Mouse (Mus musculus) c-Kit-negative CD71-positive TER-119-positive erythroid progenitor cells, embryonic 14.5 days (primary cell): ENCODE measurements around the gene Zfp62.

Experiments used
- DNase-seq: peaks from one replicate; pipeline ENCODE4 v3.0.0-alpha.2; 2013; ENCODE audit warnings: low read depth, low spot score

Gene Zfp62

GRCm38 (mm10) chr11:49248226-49248973, 45.3 kb downstream of the Zfp62 start:
- no peak for DNase-seq

GRCm38 (mm10) chr11:49248974-49249700, 46.0 kb downstream of the Zfp62 start:
- no peak for DNase-seq

DNA sequence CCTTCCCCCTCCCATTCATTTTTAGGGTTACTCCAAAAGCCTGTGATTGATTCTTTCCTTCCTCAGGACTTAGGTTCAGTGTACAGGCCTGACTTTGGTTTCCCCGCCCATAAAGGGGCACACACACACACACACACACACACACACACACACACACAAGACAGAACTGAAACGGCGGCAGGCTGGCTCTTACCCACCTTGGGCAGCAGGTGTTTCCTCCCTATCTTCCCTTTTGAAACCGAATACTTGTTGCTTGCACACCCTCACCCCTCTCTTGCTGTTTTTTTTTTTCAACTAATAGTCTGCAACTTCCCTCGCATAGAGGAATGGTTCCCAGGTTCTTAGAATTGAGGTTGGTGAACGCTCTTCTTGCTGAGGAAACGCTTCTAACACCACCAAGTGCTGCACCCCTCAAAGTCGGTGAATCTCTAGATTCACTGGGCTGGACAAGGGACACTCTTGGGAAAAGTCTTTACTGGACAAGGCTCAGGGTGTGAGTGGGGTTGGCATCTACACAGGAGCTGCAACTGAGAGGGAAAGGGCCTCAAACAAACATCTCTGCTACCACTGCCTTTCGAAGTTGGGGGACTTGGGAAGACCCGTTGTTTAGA, 46.8 kb downstream of the Zfp62 start:
- no peak for DNase-seq

DNA sequence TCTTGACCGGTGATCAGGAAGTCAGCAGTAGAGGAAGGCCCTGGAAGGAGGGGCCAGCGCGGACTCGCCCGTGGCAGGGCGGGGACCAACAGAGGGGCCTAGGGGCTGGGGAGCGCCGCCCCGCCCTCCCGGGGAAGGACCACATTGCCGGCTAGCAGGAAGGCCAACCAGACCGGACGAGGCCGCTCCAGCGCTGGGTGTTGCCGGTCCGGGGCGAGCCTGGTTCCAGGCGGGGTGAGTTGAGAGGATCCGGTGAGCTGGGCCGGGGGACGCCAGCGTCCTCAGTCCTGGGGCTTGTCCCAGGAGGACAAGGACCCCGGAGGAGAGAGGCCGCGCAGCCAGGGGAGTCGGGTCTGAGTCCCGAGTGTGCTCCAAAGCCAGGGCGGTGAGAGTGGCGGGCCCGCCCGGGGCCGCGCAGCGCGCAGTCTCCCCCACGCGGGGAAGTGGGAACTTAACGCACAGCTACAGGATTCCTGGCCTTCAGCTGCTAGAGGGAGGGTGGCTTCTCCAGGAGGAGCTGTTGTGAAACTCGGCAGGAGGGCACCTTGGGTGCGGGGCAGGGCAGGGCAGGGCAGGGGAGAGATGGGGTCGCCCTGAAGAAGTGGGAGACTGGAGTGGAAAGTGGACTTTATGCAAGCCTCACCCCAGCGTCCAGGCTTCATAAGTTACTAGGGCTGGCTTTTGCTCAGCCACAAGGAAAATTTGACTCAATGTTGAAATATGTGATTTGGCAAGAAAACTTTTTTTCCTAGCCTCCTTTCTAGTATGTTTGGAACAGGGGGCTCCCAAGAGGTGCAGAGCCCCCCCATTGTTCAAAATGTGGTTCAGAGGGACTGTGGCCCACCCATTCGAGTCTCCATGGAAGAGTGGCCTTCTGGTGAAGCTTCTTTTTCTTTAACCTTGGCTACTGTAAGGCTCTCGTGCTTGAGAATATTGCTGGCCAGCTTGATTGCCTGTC, 47.6 kb downstream of the Zfp62 start:
- peak; percentile 73 for DNase-seq

- no peak for DNase-seq
Observed at GRCm38 (mm10) chr11:49251380-49251761, 48.3 kb downstream of the Zfp62 start.

- no peak for DNase-seq
Observed at GRCm38 (mm10) chr11:49252048-49252447, 49.0 kb downstream of the Zfp62 start.

GRCm38 (mm10) chr11:49253035-49253434, 49.9 kb downstream of the Zfp62 start:
- no peak for DNase-seq

DNA sequence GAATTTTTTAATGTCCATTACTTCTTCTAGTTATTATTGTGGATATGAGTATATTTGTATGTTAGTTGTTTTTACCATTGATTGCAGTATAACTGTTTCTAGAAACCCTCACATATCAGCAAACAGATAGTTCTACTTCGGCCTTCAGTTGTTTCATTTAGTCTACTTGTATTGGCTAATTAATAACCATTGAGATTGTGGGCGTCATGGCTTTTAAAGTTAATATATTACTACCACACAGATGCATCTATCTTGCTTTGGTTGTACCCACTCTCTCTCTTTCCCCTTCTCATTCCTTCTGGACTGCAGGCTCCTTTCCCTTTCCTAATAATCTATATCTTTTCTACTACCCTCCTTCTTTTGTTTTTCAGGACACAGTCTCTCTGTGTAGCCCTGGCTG, 56.2 kb downstream of the Zfp62 start:
- no peak for DNase-seq

DNA sequence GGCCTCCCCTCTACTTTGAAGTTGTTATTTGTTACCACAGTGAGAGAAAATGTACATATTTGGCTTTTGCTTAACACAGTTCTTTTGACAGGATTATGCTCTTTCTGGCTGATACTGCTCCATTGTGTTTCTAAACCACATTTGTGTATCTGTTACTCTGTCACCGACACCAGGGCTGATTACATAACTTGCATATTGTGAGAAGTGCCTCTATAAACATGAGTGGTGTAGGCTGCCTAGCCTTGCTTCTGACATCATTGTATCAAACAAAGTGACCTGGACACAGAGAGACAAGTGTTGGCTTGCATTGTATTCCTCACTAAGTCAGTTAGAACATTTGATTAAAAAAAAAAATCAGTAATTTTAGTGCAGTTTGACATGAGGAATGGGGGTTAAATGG, 56.7 kb downstream of the Zfp62 start:
- no peak for DNase-seq

DNA sequence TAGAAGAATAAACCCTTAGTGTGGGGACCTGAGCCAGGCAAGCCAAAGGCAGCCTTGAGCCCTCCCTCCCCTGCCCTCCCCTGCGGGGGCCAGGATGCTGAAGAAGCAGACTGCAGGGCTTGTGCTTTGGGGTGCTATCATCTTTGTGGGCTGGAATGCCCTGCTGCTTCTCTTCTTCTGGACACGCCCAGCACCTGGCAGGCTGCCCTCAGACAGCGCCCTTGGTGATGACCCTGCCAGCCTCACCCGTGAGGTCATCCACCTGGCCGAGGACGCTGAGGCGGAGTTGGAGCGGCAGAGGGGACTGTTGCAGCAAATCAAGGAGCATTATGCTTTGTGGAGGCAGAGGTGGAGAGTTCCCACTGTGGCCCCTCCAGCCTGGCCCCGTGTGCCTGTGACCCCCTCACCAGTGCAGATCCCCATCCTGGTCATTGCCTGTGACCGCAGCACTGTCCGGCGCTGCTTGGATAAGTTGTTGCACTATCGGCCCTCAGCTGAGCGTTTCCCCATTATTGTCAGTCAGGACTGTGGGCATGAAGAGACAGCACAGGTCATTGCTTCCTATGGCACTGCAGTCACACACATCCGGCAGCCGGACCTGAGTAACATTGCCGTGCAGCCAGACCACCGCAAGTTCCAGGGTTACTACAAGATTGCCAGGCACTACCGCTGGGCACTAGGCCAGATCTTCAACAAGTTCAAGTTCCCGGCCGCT, 57.7 kb downstream of the Zfp62 start:
- DNase-seq, result no peak

DNA sequence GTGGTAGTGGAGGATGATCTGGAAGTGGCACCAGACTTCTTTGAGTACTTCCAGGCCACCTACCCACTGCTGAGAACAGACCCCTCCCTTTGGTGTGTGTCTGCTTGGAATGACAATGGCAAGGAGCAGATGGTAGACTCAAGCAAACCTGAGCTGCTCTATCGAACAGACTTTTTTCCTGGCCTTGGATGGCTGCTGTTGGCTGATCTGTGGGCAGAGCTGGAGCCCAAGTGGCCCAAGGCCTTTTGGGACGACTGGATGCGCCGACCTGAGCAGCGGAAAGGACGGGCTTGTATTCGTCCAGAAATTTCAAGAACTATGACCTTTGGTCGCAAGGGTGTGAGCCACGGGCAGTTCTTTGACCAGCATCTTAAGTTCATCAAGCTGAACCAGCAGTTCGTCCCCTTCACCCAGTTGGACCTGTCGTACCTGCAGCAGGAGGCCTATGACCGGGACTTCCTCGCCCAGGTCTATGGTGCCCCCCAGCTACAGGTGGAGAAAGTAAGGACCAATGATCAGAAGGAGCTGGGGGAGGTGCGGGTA, 58.3 kb downstream of the Zfp62 start:
- DNase-seq, result no peak

GRCm38 (mm10) chr11:49262286-49262685, 59.2 kb downstream of the Zfp62 start:
- DNase-seq, result no peak

DNA sequence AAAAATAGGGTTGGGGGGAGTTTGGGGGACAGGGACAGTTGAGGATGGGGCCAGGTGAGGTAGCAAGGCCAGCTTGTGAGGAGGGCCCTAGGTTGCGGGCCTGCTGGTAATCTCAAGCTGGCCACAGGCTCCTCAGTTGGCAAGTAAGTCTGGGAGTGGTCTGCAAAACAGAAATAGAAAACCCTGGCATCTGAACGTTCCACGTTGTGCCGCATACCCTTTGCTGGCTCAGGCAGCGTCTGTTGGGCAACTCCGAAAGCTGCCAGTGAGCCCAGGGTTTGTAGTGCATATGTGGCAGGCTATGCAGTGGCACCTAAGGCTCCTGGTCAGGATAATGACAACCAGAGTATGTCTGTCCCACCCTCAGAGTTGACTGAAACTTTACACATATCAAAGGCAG, 60.1 kb downstream of the Zfp62 start:
- DNase-seq, result no peak

- DNase-seq, result no peak
Observed at GRCm38 (mm10) chr11:49264081-49264480, 61.0 kb downstream of the Zfp62 start.

- DNase-seq, result no peak
Observed at GRCm38 (mm10) chr11:49264622-49265021, 61.5 kb downstream of the Zfp62 start.

- DNase-seq, result no peak
Observed at GRCm38 (mm10) chr11:49265101-49265500, 62.0 kb downstream of the Zfp62 start.

- no peak for DNase-seq
Observed at GRCm38 (mm10) chr11:49266671-49267070, 63.6 kb downstream of the Zfp62 start.

DNA sequence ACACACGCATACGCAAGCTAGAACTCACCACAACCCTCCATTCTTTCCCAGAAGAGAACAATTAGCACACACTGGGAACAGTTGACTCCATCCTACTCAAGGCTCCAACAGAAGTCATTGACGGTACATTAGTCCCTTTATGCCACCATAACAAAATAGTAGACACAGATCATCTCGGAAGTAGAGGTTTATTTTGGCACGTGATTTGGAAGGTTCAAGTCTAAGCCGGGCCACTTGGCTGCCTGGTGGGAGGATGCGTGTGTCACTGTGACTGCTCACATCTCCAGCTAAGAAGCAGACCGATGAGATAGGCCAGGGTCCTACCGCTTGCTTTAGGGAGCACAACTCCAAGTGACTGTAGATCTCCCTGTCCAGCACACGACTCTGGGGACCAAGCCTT, 64.2 kb downstream of the Zfp62 start:
- no peak for DNase-seq

- DNase-seq, result no peak
Observed at GRCm38 (mm10) chr11:49267970-49268579, 65.0 kb downstream of the Zfp62 start.
